Mouse (Mus musculus) fat pad, adult 2 months (tissue): ENCODE measurements at regions not wholly inside any gene's neighbourhood (a gene's known extent, or its start where the extent isn't known, plus 50 kb on each side); places are given as distances from the start of the nearest gene placed in this dataset.

Source experiments
- DNase-seq: peaks from one replicate; pipeline ENCODE4 v3.0.0-alpha.2; 2011; ENCODE audit warnings: low read depth, low spot score; ENCODE audit errors: extremely low read depth

- no peak for DNase-seq
Measured at GRCm38 (mm10) chr3:101163160-101163990, 53.3 kb upstream of the Ptgfrn start.

- DNase-seq = no peak
Measured at GRCm38 (mm10) chr3:101162536-101163159, 52.6 kb upstream of the Ptgfrn start.

- DNase-seq = no peak
Measured at GRCm38 (mm10) chr3:101161941-101162531, 52.0 kb upstream of the Ptgfrn start.

GRCm38 (mm10) chr3:101161421-101161940 is 51.4 kb upstream of the Ptgfrn start:
- DNase-seq = no peak
